Mouse (Mus musculus): Measurements from ENCODE around the gene Cxcr1. TPM values are rescaled to one million over a fixed set of nuclear protein-coding genes. Genes with fewer than 3 reads are reported as not detected.

Gene Cxcr1
- total RNA-seq, 2 experiments from 2014 or later = not detected

- no peak for DNase-seq
- intact Hi-C loops (cut with DNase I) = no loop called here
Observed at GRCm38 (mm10) chr1:74150101-74150500, 44.3 kb downstream of the Cxcr1 start.

GRCm38 (mm10) chr1:74149106-74149885 is 45.1 kb downstream of the Cxcr1 start:
- DNase-seq = no peak
- intact Hi-C loops (cut with DNase I) = no loop called here

Small RNA genes lying within 50 kb of the gene (microRNA-seq; reads per million reads assigned to microRNA genes)
- gene Mir1928 = 0 reads per million in 2 experiments

Other genes with a start within 250 kb of the Cxcr1 start
- gene Tns1, start 70.2 kb downstream of the Cxcr1 start, total RNA-seq (2021) = 100 to 1,000 TPM; 194 to 248 TPM
- gene Rufy4, start 69.1 kb downstream of the Cxcr1 start, total RNA-seq (2021) = under 1 TPM in 1 of 2 experiments, not detected in 1; 0.10 TPM
- gene Cxcr2, start 40.6 kb downstream of the Cxcr1 start, total RNA-seq (2021) = not detected
- 10 to 100 TPM; 56.1 to 65.1 TPM for gene Arpc2, start 41.5 kb upstream of the Cxcr1 start, total RNA-seq (2021)
- gene Gpbar1, start 83.9 kb upstream of the Cxcr1 start, total RNA-seq (2021) = not detected
- 10 to 100 TPM; 64.7 to 71.3 TPM for gene Aamp, start 90.1 kb upstream of the Cxcr1 start, total RNA-seq (2021)
- gene Pnkd, start 90.3 kb upstream of the Cxcr1 start, total RNA-seq (2021) = 10 to 100 TPM; 53.4 to 54.8 TPM
- gene Tmbim1, start 111.0 kb upstream of the Cxcr1 start, total RNA-seq (2021) = 10 to 100 TPM; 23.0 to 28.8 TPM
- under 1 TPM in 1 of 2 experiments, not detected in 1; 0.12 TPM for gene Catip, start 167.5 kb upstream of the Cxcr1 start, total RNA-seq (2021)
- 1 to 10 TPM; 3.0 to 3.9 TPM for gene Slc11a1, start 180.6 kb upstream of the Cxcr1 start, total RNA-seq (2021)
- 10 to 100 TPM; 82.2 to 97.4 TPM for gene Ctdsp1, start 196.9 kb upstream of the Cxcr1 start, total RNA-seq (2021)
- gene Vil1, start 214.7 kb upstream of the Cxcr1 start, total RNA-seq (2021) = not detected